Mouse (Mus musculus): ENCODE data around the gene Eif3g. TPM values are rescaled to one million over a fixed set of nuclear protein-coding genes. Genes with fewer than 3 reads are reported as not detected.
A peak's percentile ranks its signal among the peaks of the same experiment; 100 is the strongest.

Eif3g gene
- polyA plus RNA-seq, 1 experiment from 2014 or later, result 334 TPM

GRCm38 (mm10) chr9:20891339-20892103 lies 6.9 kb downstream of the Eif3g start:
- H3K9me3 ChIP-seq (ENCODE audit: control insufficient read depth, low read length), result no peaks in the 10 kb centered on the region
- H3K4me2 ChIP-seq (ENCODE audit: low read depth, low read length, severe bottlenecking), result no peak overlapping the region
- 87% methylated on average over 26 of the region's 26 CpGs for WGBS
- H3K27me3 ChIP-seq (ENCODE audit: control insufficient read depth, insufficient read depth, low read length), result no peaks in the 10 kb centered on the region
- no peak for DNase-seq (ENCODE audit: low spot score)
- no peak overlapping the region for H3K27ac ChIP-seq (ENCODE audit: low read depth, low read length)
- no peak overlapping the region for H3K9ac ChIP-seq (ENCODE audit: low read length)
- peaks cover 28% of the 10 kb centered on the region for H3K36me3 ChIP-seq (ENCODE audit: control insufficient read depth, insufficient read depth, low read length)
- H3K4me3 ChIP-seq (ENCODE audit: low read depth, low read length), result no peak overlapping the region
- 0 out of 2 replicates have a peak, but pooled peaks cover 5% of the 10 kb centered on the region for H3K4me1 ChIP-seq (replicated peaks; ENCODE audit: control insufficient read depth, insufficient read depth, low read length)
- no peak for ATAC-seq (replicated peaks; ENCODE audit: low FRiP score)

DNA sequence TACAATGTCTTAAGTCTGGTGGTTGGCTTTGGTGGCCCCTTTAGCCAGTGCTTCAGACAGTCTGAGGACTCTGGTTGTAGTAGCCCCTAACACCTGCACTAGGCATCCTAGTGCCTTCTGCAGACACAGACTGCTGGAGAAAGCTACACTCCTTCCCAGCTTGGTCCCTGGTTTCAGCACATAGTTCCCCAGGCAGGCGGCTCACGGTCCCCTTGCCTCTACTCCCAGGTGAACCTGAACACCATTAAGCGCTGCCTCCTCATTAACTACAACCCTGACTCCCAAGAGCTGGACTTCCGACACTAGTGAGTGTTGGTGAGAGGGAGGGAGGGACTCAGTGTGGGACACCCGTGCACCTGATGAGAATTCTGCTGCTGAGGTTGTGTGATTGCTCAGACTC lies 8.0 kb downstream of the Eif3g start:
- 90% methylated on average over 5 of the region's 5 CpGs for WGBS
- H3K9ac ChIP-seq (ENCODE audit: low read length), result no peak overlapping the region
- H3K4me3 ChIP-seq (ENCODE audit: low read depth, low read length), result no peak overlapping the region
- H3K4me2 ChIP-seq (ENCODE audit: low read depth, low read length, severe bottlenecking), result no peak overlapping the region
- peaks cover 23% of the 10 kb centered on the region for H3K36me3 ChIP-seq (ENCODE audit: control insufficient read depth, insufficient read depth, low read length)
- no peak overlapping the region for H3K27ac ChIP-seq (ENCODE audit: low read depth, low read length)
- no peak for ATAC-seq (replicated peaks; ENCODE audit: low FRiP score)
- H3K9me3 ChIP-seq (ENCODE audit: control insufficient read depth, low read length), result no peaks in the 10 kb centered on the region
- H3K27me3 ChIP-seq (ENCODE audit: control insufficient read depth, insufficient read depth, low read length), result no peaks in the 10 kb centered on the region
- H3K4me1 ChIP-seq (replicated peaks; ENCODE audit: control insufficient read depth, insufficient read depth, low read length), result 0 out of 2 replicates have a peak, but pooled peaks cover 5% of the 10 kb centered on the region
- DNase-seq (ENCODE audit: low spot score), result no peak

DNA sequence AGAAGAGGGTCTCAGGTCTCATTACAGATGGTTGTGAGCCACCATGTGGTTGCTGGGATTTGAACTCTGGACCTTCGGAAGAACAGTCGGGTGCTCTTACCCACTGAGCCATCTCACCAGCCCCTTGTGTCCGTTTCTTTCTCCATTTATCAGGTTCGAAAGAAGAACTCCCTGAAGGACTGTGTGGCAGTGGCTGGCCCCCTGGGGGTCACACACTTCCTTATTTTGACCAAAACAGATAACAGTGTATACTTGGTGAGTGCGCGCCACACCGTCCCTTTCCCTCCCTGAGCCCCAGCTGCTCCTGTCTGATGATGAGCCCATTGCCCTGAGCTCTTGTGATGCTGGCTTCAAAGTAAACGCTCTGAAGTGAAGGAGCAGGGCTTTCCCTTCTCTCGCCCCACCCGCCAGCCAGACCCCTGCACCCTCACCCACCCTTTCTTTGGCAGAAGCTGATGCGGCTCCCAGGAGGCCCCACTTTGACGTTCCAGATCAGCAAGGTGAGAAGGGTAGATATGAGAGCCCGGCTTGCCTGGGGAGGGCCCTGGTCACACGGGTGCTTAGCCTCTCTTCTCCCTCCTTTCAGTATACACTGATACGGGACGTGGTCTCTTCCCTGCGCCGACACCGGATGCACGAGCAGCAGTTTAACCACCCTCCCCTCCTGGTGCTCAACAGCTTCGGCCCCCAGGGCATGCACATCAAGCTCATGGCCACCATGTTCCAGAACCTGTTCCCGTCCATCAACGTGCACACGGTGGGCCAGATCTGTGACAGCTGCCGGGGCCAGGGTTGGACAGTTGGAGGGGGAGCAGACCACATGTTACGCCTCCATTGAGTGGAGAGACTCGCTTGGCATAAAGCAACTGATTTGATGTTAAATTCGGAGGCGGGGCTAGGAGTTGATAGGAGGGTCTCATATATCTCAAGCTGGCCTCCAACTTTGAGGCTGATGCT lies 9.0 kb downstream of the Eif3g start:
- DNase-seq (ENCODE audit: low spot score) (no peak), ATAC-seq (replicated peaks; ENCODE audit: low FRiP score) (no peak)
- peak overlapping the region; percentile 90; the same call in 1 of the 2 replicates for H3K4me3 ChIP-seq (ENCODE audit: low read depth, low read length)
- H3K27me3 ChIP-seq (ENCODE audit: control insufficient read depth, insufficient read depth, low read length), result no peaks in the 10 kb centered on the region
- H3K9me3 ChIP-seq (ENCODE audit: control insufficient read depth, low read length), result no peaks in the 10 kb centered on the region
- H3K36me3 ChIP-seq (ENCODE audit: control insufficient read depth, insufficient read depth, low read length), result peaks cover 21% of the 10 kb centered on the region
- H3K9ac ChIP-seq (ENCODE audit: low read length), result peak overlapping the region; percentile 24; the same call in 1 of the 2 replicates
- H3K4me2 ChIP-seq (ENCODE audit: low read depth, low read length, severe bottlenecking), result peak overlapping the region; percentile 68
- 85% methylated on average over 29 of the region's 29 CpGs for WGBS
- no peak overlapping the region for H3K27ac ChIP-seq (ENCODE audit: low read depth, low read length)
- H3K4me1 ChIP-seq (replicated peaks; ENCODE audit: control insufficient read depth, insufficient read depth, low read length), result 0 out of 2 replicates have a peak, but pooled peaks cover 5% of the 10 kb centered on the region

- Histone ChIP-seq H3K4me2 (ENCODE audit: low read depth, low read length, severe bottlenecking) (peak overlapping the region; percentile 68), H3K27ac (ENCODE audit: low read depth, low read length) (no peak overlapping the region), H3K9me3 (ENCODE audit: control insufficient read depth, low read length) (no peaks in the 10 kb centered on the region), H3K4me1 (replicated peaks; ENCODE audit: control insufficient read depth, insufficient read depth, low read length) (0 out of 2 replicates have a peak, but pooled peaks cover 5% of the 10 kb centered on the region), H3K36me3 (ENCODE audit: control insufficient read depth, insufficient read depth, low read length) (peaks cover 17% of the 10 kb centered on the region), H3K9ac (ENCODE audit: low read length) (peak overlapping the region; percentile 91), H3K4me3 (ENCODE audit: low read depth, low read length) (peak overlapping the region; percentile 90), H3K27me3 (ENCODE audit: control insufficient read depth, insufficient read depth, low read length) (no peaks in the 10 kb centered on the region)
- under 1% methylated on average over 27 of the region's 30 CpGs for WGBS
- DNase-seq (ENCODE audit: low spot score), result no peak
- peak; percentile 52 for ATAC-seq (replicated peaks; ENCODE audit: low FRiP score)
Observed at GRCm38 (mm10) chr9:20888386-20888765, 10.0 kb downstream of the Eif3g start.

- Histone ChIP-seq H3K4me2 (ENCODE audit: low read depth, low read length, severe bottlenecking) (peak within 1 kb of the TSS; percentile 68), H3K9me3 (ENCODE audit: control insufficient read depth, low read length) (no peaks in the 10 kb centered on the region), H3K4me1 (replicated peaks; ENCODE audit: control insufficient read depth, insufficient read depth, low read length) (0 out of 2 replicates have a peak, but pooled peaks cover 5% of the 10 kb centered on the region), H3K27ac (ENCODE audit: low read depth, low read length) (peak within 1 kb of the TSS; percentile 89), H3K4me3 (ENCODE audit: low read depth, low read length) (peak within 1 kb of the TSS; percentile 90), H3K9ac (ENCODE audit: low read length) (peak within 1 kb of the TSS; percentile 91), H3K27me3 (ENCODE audit: control insufficient read depth, insufficient read depth, low read length) (no peaks in the 10 kb centered on the region), H3K36me3 (ENCODE audit: control insufficient read depth, insufficient read depth, low read length) (peaks cover 17% of the 10 kb centered on the region)
- WGBS, result under 1% methylated on average over 41 of the region's 43 CpGs
- ATAC-seq (replicated peaks; ENCODE audit: low FRiP score) (peak; percentile 97), DNase-seq (ENCODE audit: low spot score) (peak; percentile 95)
Observed at GRCm38 (mm10) chr9:20887704-20888385, 10.6 kb downstream of the Eif3g start, which contains the start of gene Ppan. Ppan (plus strand) TSS chr9:20888175.

DNA sequence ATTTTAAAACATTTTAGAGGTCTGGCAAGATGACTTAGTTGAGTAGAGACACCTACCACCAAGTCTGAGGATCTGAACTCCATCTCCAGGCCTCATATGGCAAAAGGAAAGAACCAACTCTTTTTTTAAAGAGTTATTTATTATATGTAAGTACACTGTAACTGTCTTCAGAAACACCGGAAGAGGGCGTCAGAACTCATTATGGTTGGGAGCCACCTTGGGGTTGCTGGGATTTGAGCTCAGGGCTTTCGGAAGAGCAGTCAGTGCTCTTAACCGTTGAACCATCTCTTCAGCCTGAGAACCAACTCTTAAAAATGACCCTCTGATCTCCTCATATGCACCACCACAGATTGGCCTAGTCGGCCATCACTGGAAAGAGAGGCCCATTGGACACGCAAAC lies 11.2 kb downstream of the Eif3g start:
- Histone ChIP-seq H3K27ac (ENCODE audit: low read depth, low read length) (no peak overlapping the region), H3K27me3 (ENCODE audit: control insufficient read depth, insufficient read depth, low read length) (no peaks in the 10 kb centered on the region), H3K4me3 (ENCODE audit: low read depth, low read length) (no peak overlapping the region), H3K9me3 (ENCODE audit: control insufficient read depth, low read length) (no peaks in the 10 kb centered on the region), H3K4me2 (ENCODE audit: low read depth, low read length, severe bottlenecking) (peak overlapping the region; percentile 68; the same call in 1 of the 2 replicates), H3K36me3 (ENCODE audit: control insufficient read depth, insufficient read depth, low read length) (peaks cover 17% of the 10 kb centered on the region), H3K9ac (ENCODE audit: low read length) (no peak overlapping the region), H3K4me1 (replicated peaks; ENCODE audit: control insufficient read depth, insufficient read depth, low read length) (0 out of 2 replicates have a peak, but pooled peaks cover 5% of the 10 kb centered on the region)
- ATAC-seq (replicated peaks; ENCODE audit: low FRiP score), result no peak
- no peak for DNase-seq (ENCODE audit: low spot score)
- WGBS, result 89% methylated on average over 6 of the region's 6 CpGs

- Histone ChIP-seq H3K9me3 (ENCODE audit: control insufficient read depth, low read length) (no peaks in the 10 kb centered on the region), H3K4me2 (ENCODE audit: low read depth, low read length, severe bottlenecking) (no peak overlapping the region), H3K4me3 (ENCODE audit: low read depth, low read length) (no peak overlapping the region), H3K27me3 (ENCODE audit: control insufficient read depth, insufficient read depth, low read length) (no peaks in the 10 kb centered on the region), H3K27ac (ENCODE audit: low read depth, low read length) (no peak overlapping the region), H3K4me1 (replicated peaks; ENCODE audit: control insufficient read depth, insufficient read depth, low read length) (0 out of 2 replicates have a peak, but pooled peaks cover 5% of the 10 kb centered on the region), H3K9ac (ENCODE audit: low read length) (no peak overlapping the region), H3K36me3 (ENCODE audit: control insufficient read depth, insufficient read depth, low read length) (peaks cover 16% of the 10 kb centered on the region)
- 98% methylated on average over 2 of the region's 2 CpGs for WGBS
- DNase-seq (ENCODE audit: low spot score) (no peak), ATAC-seq (replicated peaks; ENCODE audit: low FRiP score) (no peak)
Observed at GRCm38 (mm10) chr9:20886563-20886962, 11.9 kb downstream of the Eif3g start.

Measured in forebrain, embryonic 11.5 days (tissue).